Mouse (Mus musculus) stomach, embryonic 14.5 days (tissue): ENCODE results near the gene Dlgap1. TPM values are rescaled to one million over a fixed set of nuclear protein-coding genes. Genes with fewer than 3 reads are reported as not detected.

Experiments
- ATAC-seq: fragments of 200-750 bp; cut with Nextera tagmentation; 2 replicates; pipeline ENCODE4 v1.8.0; 2017; ENCODE audit warnings: low read depth, moderate TSS enrichment; ENCODE audit not compliant: insufficient number of reproducible peaks, insufficient read depth, low FRiP score
- H3K27ac ChIP-seq: fragments of 300-500 bp; sonication (generic); 2 replicates; pipeline ENCODE4 v1.5.1; 2014; ENCODE audit warnings: mild to moderate bottlenecking, low read length, moderate library complexity, mixed read lengths
- H3K27me3 ChIP-seq: fragments of 300-500 bp; sonication (generic); 2 replicates; pipeline ENCODE4 v1.6.1; 2014; ENCODE audit warnings: low read length, control low read depth, mixed read lengths; ENCODE audit not compliant: control insufficient read depth, insufficient read depth
- H3K36me3 ChIP-seq: fragments of 300-500 bp; sonication (generic); 2 replicates; pipeline ENCODE4 v1.6.1; 2014; ENCODE audit warnings: mild to moderate bottlenecking, control low read depth, low read length, moderate library complexity, mixed read lengths; ENCODE audit not compliant: control insufficient read depth, insufficient read depth
- H3K4me1 ChIP-seq: fragments of 300-500 bp; sonication (generic); 2 replicates; pipeline ENCODE4 v1.6.1; 2014; ENCODE audit warnings: low read length, control low read depth, mixed read lengths; ENCODE audit not compliant: control insufficient read depth, insufficient read depth
- H3K4me2 ChIP-seq: fragments of 300-500 bp; sonication (generic); replicated peaks from 2 replicates; pipeline ENCODE4 v1.6.1; 2014; ENCODE audit warnings: low read depth, low read length, control low read depth
- H3K4me3 ChIP-seq: fragments of 300-500 bp; sonication (generic); 2 replicates; pipeline ENCODE4 v1.5.1; 2014; ENCODE audit warnings: low read depth, low read length, control low read depth
- H3K9ac ChIP-seq: fragments of 300-500 bp; sonication (generic); replicated peaks from 2 replicates; pipeline ENCODE4 v1.6.1; 2014; ENCODE audit warnings: low read depth, mild to moderate bottlenecking, control low read depth, low read length, moderate library complexity, mixed read lengths
- H3K9me3 ChIP-seq: fragments of 300-500 bp; sonication (generic); 2 replicates; pipeline ENCODE4 v1.6.1; 2016; ENCODE audit warnings: low read depth, low read length, control low read depth; ENCODE audit not compliant: control insufficient read depth
- WGBS: fragments of 180-500 bp; shearing (Covaris S2); extraction: QIAGEN DNeasy Blood & Tissue Kit; methylation state at CpG from one replicate; pipeline ENCODE4 v1.1.7; 2014; 5-methylcytosine and 5-hydroxymethylcytosine counted together
- polyA plus RNA-seq: library from polyadenylated mRNA; unstranded; fragments of >200 nt; fragmentation: Nextera tagmentation; extraction: Ambion mirVana; gene quantifications from 2 replicates; pipeline ENCODE4 v1.2.1, GENCODE M21; 2014

Gene Dlgap1
- polyA plus RNA-seq, 1 experiment from 2014 or later: 3.8 TPM

DNA sequence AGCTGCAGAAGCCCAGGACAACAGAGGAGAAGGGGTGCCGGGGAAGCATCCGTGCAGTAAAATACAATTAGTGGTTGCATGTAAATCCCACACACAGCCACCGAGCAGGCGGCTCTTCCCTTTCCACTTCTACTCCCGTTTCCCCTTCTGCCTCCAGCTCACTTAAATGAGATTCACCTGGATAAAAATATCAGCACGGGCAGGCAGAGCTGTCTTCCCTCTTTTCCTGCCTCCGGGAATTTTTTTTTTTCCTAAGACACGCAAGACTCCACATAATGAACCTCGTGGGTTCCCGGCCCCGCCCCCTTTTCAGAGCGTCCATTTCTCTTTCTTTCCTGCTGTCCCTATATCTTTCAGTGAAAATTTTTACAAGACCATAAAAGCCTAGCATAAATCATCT lies 548.5 kb downstream of the Dlgap1 start:
- Histone ChIP-seq H3K9me3 (no peaks in the 10 kb centered on the region), H3K4me3 (no peak overlapping the region), H3K27ac (no peak overlapping the region), H3K9ac (no peak overlapping the region), H3K4me2 (no peak overlapping the region), H3K36me3 (no peaks in the 10 kb centered on the region), H3K4me1 (no peaks in the 10 kb centered on the region), H3K27me3 (no peaks in the 10 kb centered on the region)
- 82% methylated on average over 12 of the region's 12 CpGs for WGBS
- ATAC-seq: no peak

DNA sequence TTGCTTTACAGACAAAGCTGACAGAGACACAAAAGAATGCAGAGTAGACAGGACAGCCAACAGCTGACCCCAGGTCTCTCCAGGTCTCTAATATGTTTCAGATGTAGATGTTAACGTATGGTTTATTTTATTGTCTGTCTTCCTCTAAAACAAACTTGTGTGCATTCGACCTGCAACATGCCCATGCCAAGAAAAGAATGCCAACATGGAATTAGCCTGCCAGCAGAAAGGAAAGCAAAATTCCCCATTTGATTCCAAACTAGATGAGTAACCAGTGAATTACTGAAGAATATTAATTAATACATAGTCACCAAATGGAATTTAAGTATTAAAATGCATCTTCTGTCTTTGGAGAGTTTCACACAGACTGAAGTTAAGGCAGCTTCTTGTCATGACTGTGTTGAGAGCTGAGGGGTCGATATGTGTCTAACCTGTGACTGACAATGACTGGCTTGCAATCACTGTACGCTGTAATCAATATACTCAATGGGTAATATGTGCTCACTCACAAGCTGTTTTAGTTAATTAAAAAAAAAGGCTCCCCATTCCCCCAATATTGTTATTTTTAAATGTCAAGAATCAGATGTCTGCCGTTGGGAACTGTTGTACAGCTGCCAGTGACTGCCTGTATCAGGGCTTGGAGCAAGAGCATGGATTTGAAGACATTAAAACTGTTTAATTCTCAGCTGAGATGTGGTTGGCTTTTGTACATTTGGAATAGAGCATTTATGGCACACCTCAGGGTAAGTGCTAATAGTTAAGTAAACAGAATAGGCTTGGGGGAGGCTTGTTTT lies 552.4 kb downstream of the Dlgap1 start:
- ATAC-seq: no peak
- H3K36me3 ChIP-seq: no peaks in the 10 kb centered on the region
- no peak overlapping the region for H3K27ac ChIP-seq
- H3K27me3 ChIP-seq: no peaks in the 10 kb centered on the region
- H3K4me2 ChIP-seq: peak overlapping the region; percentile 32
- no peaks in the 10 kb centered on the region for H3K9me3 ChIP-seq
- no peak overlapping the region for H3K9ac ChIP-seq
- no peak overlapping the region for H3K4me3 ChIP-seq
- WGBS: 63% methylated on average over 5 of the region's 5 CpGs
- H3K4me1 ChIP-seq: no peaks in the 10 kb centered on the region

DNA sequence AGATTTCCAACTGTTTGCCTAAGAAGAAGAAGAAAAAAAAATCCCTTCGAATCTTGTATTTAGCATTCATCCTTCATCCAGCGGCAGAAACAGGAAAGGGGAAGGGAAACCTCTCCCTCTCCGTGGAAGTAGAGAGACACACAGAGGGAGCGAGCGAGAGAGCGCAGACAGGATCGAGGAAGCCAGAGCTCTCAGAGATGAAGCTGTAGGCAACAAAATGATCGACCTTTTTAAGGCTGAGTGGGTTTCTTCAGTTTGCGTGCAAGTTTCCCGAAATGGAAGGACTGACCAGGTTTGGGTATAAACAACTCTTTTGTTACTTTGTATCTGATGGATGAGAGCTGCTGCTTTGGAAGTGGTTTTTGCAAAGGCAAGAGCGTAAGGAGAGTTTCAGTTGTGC lies 553.1 kb downstream of the Dlgap1 start:
- no peak for ATAC-seq
- Histone ChIP-seq H3K27me3 (no peaks in the 10 kb centered on the region), H3K4me2 (peak overlapping the region; percentile 32), H3K36me3 (no peaks in the 10 kb centered on the region), H3K9ac (no peak overlapping the region), H3K4me3 (no peak overlapping the region), H3K27ac (no peak overlapping the region), H3K4me1 (no peaks in the 10 kb centered on the region), H3K9me3 (no peaks in the 10 kb centered on the region)
- 24% methylated on average over 11 of the region's 11 CpGs for WGBS

DNA sequence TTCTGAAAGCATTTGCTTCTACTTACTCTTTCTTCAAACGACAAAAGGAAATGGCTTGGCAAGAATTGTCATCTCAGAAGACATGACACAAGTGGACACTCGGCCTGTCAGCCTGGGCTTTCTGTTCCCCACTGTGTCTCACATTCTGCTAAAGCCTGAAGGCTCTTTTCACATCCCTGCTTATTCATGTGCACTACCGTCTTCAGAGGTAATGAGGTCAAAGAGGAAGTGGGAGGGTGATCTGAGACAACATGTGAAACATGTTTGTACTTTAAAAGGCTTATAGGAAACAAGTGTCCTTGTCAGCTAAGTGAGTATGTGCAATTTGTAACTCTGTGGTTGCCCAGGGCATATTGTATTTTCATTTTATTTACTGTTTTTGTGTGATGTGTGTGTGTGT lies 557.1 kb downstream of the Dlgap1 start:
- Histone ChIP-seq H3K9ac (no peak overlapping the region), H3K4me1 (no peaks in the 10 kb centered on the region; the same call in 1 of the 2 replicates), H3K27me3 (no peaks in the 10 kb centered on the region), H3K36me3 (no peaks in the 10 kb centered on the region), H3K4me3 (no peak overlapping the region), H3K27ac (no peak overlapping the region), H3K4me2 (no peak overlapping the region), H3K9me3 (no peaks in the 10 kb centered on the region)
- ATAC-seq: no peak
- 52% methylated on average over 3 of the region's 3 CpGs for WGBS

DNA sequence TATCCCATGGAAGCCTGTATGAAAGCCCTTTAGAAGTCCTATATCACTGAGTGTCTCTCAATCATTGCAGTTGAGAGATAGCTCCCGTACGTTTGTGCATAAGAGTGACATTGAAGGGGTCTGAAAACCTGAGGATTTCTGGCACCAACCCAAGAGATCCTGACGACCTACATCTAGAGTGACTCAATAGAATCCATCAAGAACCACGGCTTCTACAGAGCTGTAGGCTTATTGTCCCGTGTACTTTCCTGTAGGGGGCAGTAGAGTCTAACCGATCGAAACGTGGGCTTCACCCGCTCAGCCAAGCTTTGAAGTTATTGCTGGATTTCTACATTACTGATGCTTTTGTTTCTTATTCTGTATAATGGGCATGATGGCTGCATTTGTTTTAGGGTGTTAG lies 558.2 kb downstream of the Dlgap1 start:
- Histone ChIP-seq H3K36me3 (no peaks in the 10 kb centered on the region), H3K4me3 (no peak overlapping the region), H3K9ac (no peak overlapping the region), H3K27me3 (no peaks in the 10 kb centered on the region), H3K4me1 (no peaks in the 10 kb centered on the region; the same call in 1 of the 2 replicates), H3K9me3 (no peaks in the 10 kb centered on the region), H3K27ac (no peak overlapping the region), H3K4me2 (no peak overlapping the region)
- WGBS: 27% methylated on average over 9 of the region's 9 CpGs
- ATAC-seq: no peak

DNA sequence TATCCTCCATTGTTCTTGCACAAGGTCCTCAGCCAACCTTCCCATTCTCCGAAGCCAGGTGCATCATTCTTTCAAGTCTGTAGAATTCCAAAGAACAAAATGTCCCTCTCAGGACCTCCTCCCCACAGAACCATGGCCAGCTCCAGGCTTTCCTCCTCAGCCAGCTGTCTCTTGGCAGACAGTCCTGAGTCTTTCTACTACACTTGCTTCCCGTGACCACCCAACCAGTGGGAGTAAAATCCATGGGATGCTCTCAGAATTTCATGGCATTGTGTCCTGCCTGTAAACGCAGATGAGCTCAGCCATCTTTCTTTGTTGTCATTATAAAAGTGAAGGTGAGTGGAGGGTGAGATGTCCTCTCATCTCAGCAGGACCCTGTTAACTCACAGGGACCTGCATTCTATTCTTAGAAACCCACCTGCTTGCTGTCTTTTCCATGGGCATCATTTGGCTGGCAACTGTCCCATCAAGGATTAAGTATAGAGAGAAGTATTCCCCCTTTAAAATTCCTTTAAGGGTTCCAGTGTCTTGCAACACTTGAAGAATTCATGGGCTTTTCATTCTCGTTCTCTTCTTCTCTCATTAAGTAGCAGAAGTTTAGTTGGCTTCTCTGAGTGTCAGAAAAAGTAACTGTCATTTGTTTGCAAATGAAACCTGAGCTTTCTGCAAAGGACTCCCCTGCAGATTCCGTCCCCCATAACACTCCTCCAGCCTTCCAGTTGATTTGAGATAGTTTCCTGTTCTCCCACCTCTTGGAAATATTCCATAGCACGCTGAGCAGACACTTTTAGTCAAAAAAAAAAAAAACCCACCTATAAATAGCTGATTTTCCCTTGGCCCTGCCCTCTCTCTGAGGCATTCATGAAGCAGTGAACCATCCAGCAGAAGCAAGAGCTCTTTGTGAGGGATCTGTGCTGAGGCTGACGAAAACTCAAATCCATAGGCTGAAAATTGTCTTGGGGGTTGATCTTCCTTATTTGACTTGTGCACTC lies 559.6 kb downstream of the Dlgap1 start:
- Histone ChIP-seq H3K27ac (no peak overlapping the region), H3K36me3 (no peaks in the 10 kb centered on the region), H3K4me1 (no peaks in the 10 kb centered on the region; the same call in 1 of the 2 replicates), H3K27me3 (no peaks in the 10 kb centered on the region), H3K4me3 (no peak overlapping the region), H3K9me3 (no peaks in the 10 kb centered on the region), H3K4me2 (no peak overlapping the region), H3K9ac (no peak overlapping the region)
- WGBS: 44% methylated on average over 7 of the region's 7 CpGs
- no peak for ATAC-seq

DNA sequence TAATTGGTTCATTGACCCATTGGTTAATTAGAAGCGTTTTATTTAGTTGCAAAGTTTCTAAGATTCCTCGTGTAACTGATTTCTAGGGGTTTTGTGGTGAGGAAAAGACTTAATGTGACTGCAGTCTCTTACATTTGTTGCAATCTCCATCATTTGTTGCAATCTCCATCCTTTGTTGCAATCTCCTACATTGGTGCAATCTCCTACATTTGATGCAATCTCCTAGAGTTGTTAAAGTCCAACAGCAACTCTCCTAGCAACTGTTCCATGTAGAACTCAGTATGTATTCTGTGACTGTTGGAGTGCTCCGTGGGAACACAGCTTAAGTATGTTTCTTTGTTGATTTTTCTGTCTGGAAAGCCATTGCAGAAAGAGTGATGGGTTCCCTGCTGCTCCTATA lies 565.4 kb downstream of the Dlgap1 start:
- Histone ChIP-seq H3K4me1 (no peaks in the 10 kb centered on the region), H3K9ac (no peak overlapping the region), H3K27me3 (no peaks in the 10 kb centered on the region), H3K36me3 (no peaks in the 10 kb centered on the region), H3K4me3 (no peak overlapping the region), H3K4me2 (no peak overlapping the region), H3K27ac (no peak overlapping the region), H3K9me3 (no peaks in the 10 kb centered on the region)
- no peak for ATAC-seq
- 59% methylated on average over 3 of the region's 3 CpGs for WGBS

DNA sequence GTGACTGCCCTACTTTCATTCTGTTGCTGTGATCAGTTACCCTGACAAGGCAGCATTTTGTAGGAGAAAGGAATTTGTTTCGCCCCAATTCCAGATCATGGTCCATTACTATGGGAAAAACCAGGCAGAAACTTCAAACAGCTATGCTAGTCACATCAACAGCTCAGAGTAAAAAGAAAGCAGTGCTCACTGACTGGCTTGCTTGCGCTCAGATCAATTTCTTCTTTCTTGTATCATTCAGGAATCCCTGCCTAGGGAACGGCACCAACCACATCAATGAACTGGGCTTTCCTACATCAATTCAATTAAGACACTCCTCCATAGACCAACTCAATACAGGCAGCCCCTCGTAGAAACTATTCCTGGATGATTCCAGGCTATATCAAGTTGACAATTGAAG lies 572.9 kb downstream of the Dlgap1 start:
- WGBS: 89% methylated on average over 4 of the region's 4 CpGs
- H3K27ac ChIP-seq: no peak overlapping the region
- no peaks in the 10 kb centered on the region for H3K9me3 ChIP-seq
- no peak overlapping the region for H3K4me2 ChIP-seq
- H3K9ac ChIP-seq: no peak overlapping the region
- no peaks in the 10 kb centered on the region for H3K4me1 ChIP-seq
- ATAC-seq: no peak
- no peaks in the 10 kb centered on the region for H3K36me3 ChIP-seq
- H3K4me3 ChIP-seq: no peak overlapping the region
- no peaks in the 10 kb centered on the region for H3K27me3 ChIP-seq
